Mouse (Mus musculus) ES-E14 (cell line): ENCODE results near the gene Ralbp1. TPM values are rescaled to one million over a fixed set of nuclear protein-coding genes. Genes with fewer than 3 reads are reported as not detected.

Experiments
- DNase-seq: peaks from one replicate; pipeline ENCODE4 v3.0.0-alpha.2; 2013; ENCODE audit warnings: low read depth, low spot score
- H3K27ac ChIP-seq: 2 replicates; pipeline ENCODE4 v1.5.1; 2012; ENCODE audit warnings: low read depth, mild to moderate bottlenecking, low read length, moderate library complexity, mixed read lengths; ENCODE audit not compliant: poor library complexity, insufficient read depth, severe bottlenecking
- H3K36me3 ChIP-seq: 2 replicates; pipeline ENCODE4 v1.6.1; 2012; ENCODE audit warnings: mild to moderate bottlenecking, low read length, moderate library complexity, mixed read lengths; ENCODE audit not compliant: control insufficient read depth, poor library complexity, insufficient read depth, severe bottlenecking
- H3K4me1 ChIP-seq, 2 experiments: fragments of 150-350 bp in 1 of 2; sonication (generic) in 1 of 2; 2 replicates each; pipeline ENCODE4 v1.6.1; 2012; ENCODE audit warnings: low read length in 2 of 2, mild to moderate bottlenecking in 1 of 2, mixed read lengths in 1 of 2; ENCODE audit not compliant: control insufficient read depth in 2 of 2, insufficient read depth in 2 of 2, poor library complexity in 1 of 2
- H3K4me3 ChIP-seq, 2 experiments: fragments of 150-350 bp in 1 of 2; sonication (generic) in 1 of 2; 2 replicates each; pipeline ENCODE4 v1.5.1; 2012; ENCODE audit warnings: low read length in 2 of 2, low read depth in 1 of 2, mild to moderate bottlenecking in 1 of 2, mixed read lengths in 1 of 2; ENCODE audit not compliant: insufficient read depth in 1 of 2, poor library complexity in 1 of 2, severe bottlenecking in 1 of 2
- H3K9ac ChIP-seq: 2 replicates; pipeline ENCODE4 v1.6.1; 2012; ENCODE audit warnings: low read depth, mild to moderate bottlenecking, low read length, mixed read lengths; ENCODE audit not compliant: poor library complexity, insufficient read depth, severe bottlenecking
- H3K9me3 ChIP-seq: fragments of 150-350 bp; sonication (generic); 2 replicates; pipeline ENCODE4 v1.6.1; 2012; ENCODE audit warnings: low read depth, mild to moderate bottlenecking, low read length; ENCODE audit not compliant: control insufficient read depth, insufficient read depth
- CHD2 ChIP-seq: IDR thresholded peaks from 2 replicates; pipeline ENCODE4 v1.6.1; 2014; ENCODE audit warnings: mild to moderate bottlenecking, low read depth, low read length, inconsistent platforms
- HCFC1 ChIP-seq: IDR thresholded peaks from 2 replicates; pipeline ENCODE4 v1.6.1; 2012; ENCODE audit warnings: low read length, inconsistent platforms, borderline replicate concordance; ENCODE audit not compliant: insufficient read depth
- MAFK ChIP-seq: IDR thresholded peaks from 2 replicates; pipeline ENCODE4 v1.6.1; 2014; ENCODE audit warnings: mild to moderate bottlenecking, low read depth, low read length, inconsistent platforms; ENCODE audit not compliant: insufficient read depth
- ZC3H11A ChIP-seq: IDR thresholded peaks from 2 replicates; pipeline ENCODE4 v1.6.1; 2012; ENCODE audit warnings: low read depth, mild to moderate bottlenecking, inconsistent platforms, low read length, borderline replicate concordance
- ZNF384 ChIP-seq: IDR thresholded peaks from 2 replicates; pipeline ENCODE4 v1.6.1; 2012; ENCODE audit warnings: low read depth, low read length, inconsistent platforms
- in situ Hi-C, 2 experiments: fragments of 600-800 bp; cut with MboI; formaldehyde crosslinking; loops; one replicate each; pipeline ENCODE4 v1.15.1; 2025; ENCODE audit warnings: low sequenced_read_pairs in 2 of 2, inconsistent platforms in 1 of 2; ENCODE audit not compliant: unreplicated experiment in 2 of 2
- total RNA-seq: library from RNA; depleted of rRNA; stranded (reverse); fragments of 300-350 nt; gene quantifications from 2 replicates; pipeline ENCODE4 v1.2.3, GENCODE M21; 2012

The Ralbp1 gene
- total RNA-seq, 1 experiment: 57.6 TPM

GRCm38 (mm10) chr17:65857617-65858016 lies 28.0 kb downstream of the Ralbp1 start:
- no peak overlapping the region for H3K9ac ChIP-seq
- TF ChIP-seq HCFC1: no peak
- no peak for TF ChIP-seq ZNF384
- no peak for TF ChIP-seq ZC3H11A
- TF ChIP-seq MAFK: no peak
- TF ChIP-seq CHD2: no peak
- no peak overlapping the region for H3K27ac ChIP-seq
- no peaks in the 10 kb centered on the region for H3K4me1 ChIP-seq
- no peak for DNase-seq
- no peaks in the 10 kb centered on the region for H3K9me3 ChIP-seq
- H3K4me3 ChIP-seq: no peak overlapping the region
- in situ Hi-C loops: no loop called here
- H3K36me3 ChIP-seq: peaks cover 42% of the 10 kb centered on the region

DNA sequence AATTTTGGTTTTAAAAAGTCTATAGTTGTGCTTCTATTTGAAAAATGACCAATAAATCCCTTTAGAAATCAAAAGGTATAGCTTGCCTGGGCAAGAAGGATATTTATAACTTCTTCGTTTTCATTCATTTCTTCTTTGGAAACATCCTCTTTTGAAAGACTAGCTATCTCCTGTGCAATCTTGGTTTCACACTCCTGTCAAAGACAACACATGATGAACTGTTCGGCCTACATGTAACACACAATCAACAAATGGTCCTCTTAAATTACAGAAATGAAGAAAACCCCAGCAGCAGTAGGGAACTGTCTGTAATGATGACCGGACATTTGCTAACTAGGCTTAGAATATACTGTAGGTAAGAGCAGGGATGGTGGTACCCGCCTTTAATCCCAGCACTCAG lies 31.6 kb downstream of the Ralbp1 start:
- no peaks in the 10 kb centered on the region for H3K4me1 ChIP-seq
- H3K36me3 ChIP-seq: peaks cover 56% of the 10 kb centered on the region
- no peaks in the 10 kb centered on the region for H3K9me3 ChIP-seq
- TF ChIP-seq ZNF384 (no peak), CHD2 (no peak), HCFC1 (no peak), MAFK (no peak), ZC3H11A (no peak)
- DNase-seq: no peak
- H3K4me3 ChIP-seq: no peak overlapping the region
- in situ Hi-C loops: no loop called here
- no peak overlapping the region for H3K27ac ChIP-seq
- H3K9ac ChIP-seq: no peak overlapping the region

GRCm38 (mm10) chr17:65853326-65853725 lies 32.3 kb downstream of the Ralbp1 start:
- no peak overlapping the region for H3K9ac ChIP-seq
- no peak overlapping the region for H3K27ac ChIP-seq
- no peaks in the 10 kb centered on the region for H3K4me1 ChIP-seq
- no peaks in the 10 kb centered on the region for H3K9me3 ChIP-seq
- TF ChIP-seq HCFC1 (no peak), ZC3H11A (no peak), MAFK (no peak), CHD2 (no peak), ZNF384 (no peak)
- peaks cover 55% of the 10 kb centered on the region for H3K36me3 ChIP-seq
- DNase-seq: no peak
- in situ Hi-C loops: no loop called here
- H3K4me3 ChIP-seq: no peak overlapping the region

DNA sequence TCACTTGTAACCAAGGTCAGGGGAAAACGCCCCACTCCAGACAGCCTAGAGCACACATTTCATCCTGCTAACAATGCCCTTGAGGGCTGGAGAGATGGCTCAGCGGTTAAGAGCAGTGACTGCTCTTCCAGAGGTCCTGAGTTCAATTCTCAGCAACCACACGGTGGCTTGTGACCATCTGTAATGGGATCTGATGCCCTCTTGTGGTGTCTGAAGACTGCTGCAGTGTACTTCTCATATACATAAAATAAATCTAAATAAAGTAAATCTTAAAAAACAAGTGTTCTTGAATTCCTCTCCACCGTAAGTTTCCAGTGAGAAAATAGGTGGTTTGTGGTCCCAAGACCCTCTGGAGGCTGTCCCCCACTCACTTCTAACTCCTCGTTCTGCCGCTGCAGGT lies 33.8 kb downstream of the Ralbp1 start:
- TF ChIP-seq MAFK (no peak), ZC3H11A (no peak), ZNF384 (no peak), CHD2 (no peak), HCFC1 (no peak)
- H3K4me3 ChIP-seq: no peak overlapping the region
- H3K27ac ChIP-seq: no peak overlapping the region
- in situ Hi-C loops: no loop called here
- no peak for DNase-seq
- H3K9ac ChIP-seq: no peak overlapping the region
- no peaks in the 10 kb centered on the region for H3K4me1 ChIP-seq
- H3K36me3 ChIP-seq: peaks cover 52% of the 10 kb centered on the region
- H3K9me3 ChIP-seq: no peaks in the 10 kb centered on the region

DNA sequence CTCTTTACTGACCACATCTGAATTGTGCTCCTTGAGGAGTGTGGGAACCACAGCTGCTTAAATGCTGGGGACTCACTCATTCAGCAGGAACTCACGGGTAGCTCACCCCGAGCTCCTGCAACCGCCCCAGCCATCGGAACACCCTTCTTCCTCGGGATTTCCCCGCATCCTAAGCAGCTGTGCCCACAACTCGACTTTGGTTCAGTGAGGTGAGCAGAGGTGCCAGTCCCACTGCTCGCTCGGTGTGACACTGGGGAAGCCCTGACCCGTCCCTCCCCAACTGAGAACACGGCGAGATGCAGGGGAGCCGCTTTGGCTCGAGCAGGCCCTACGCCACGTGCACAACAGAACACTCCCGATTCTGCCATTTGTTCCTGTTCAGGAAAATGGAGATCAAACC lies 35.1 kb downstream of the Ralbp1 start:
- peaks cover 44% of the 10 kb centered on the region for H3K36me3 ChIP-seq
- no peak for DNase-seq
- in situ Hi-C loops: no loop called here

More for the DNA sequence above, 35.1 kb downstream of the Ralbp1 start:
- Histone ChIP-seq H3K4me3 (no peak overlapping the region), H3K9ac (no peak overlapping the region), H3K4me1 (no peaks in the 10 kb centered on the region), H3K9me3 (no peaks in the 10 kb centered on the region), H3K27ac (no peak overlapping the region)
- no peak for TF ChIP-seq CHD2
- no peak for TF ChIP-seq ZC3H11A
- TF ChIP-seq MAFK: no peak
- no peak for TF ChIP-seq HCFC1
- TF ChIP-seq ZNF384: no peak
